Mouse (Mus musculus) stomach, embryonic 14.5 days (tissue): ENCODE data around the gene Igfbp2. TPM values are rescaled to one million over a fixed set of nuclear protein-coding genes. Genes with fewer than 3 reads are reported as not detected.

Experiments
- ATAC-seq: fragments of 200-750 bp; cut with Nextera tagmentation; 2 replicates; pipeline ENCODE4 v1.8.0; 2017; ENCODE audit warnings: low read depth, moderate TSS enrichment; ENCODE audit not compliant: insufficient number of reproducible peaks, insufficient read depth, low FRiP score
- H3K27ac ChIP-seq: fragments of 300-500 bp; sonication (generic); 2 replicates; pipeline ENCODE4 v1.5.1; 2014; ENCODE audit warnings: mild to moderate bottlenecking, low read length, moderate library complexity, mixed read lengths
- H3K27me3 ChIP-seq: fragments of 300-500 bp; sonication (generic); 2 replicates; pipeline ENCODE4 v1.6.1; 2014; ENCODE audit warnings: low read length, control low read depth, mixed read lengths; ENCODE audit not compliant: control insufficient read depth, insufficient read depth
- H3K36me3 ChIP-seq: fragments of 300-500 bp; sonication (generic); 2 replicates; pipeline ENCODE4 v1.6.1; 2014; ENCODE audit warnings: mild to moderate bottlenecking, control low read depth, low read length, moderate library complexity, mixed read lengths; ENCODE audit not compliant: control insufficient read depth, insufficient read depth
- H3K4me1 ChIP-seq: fragments of 300-500 bp; sonication (generic); 2 replicates; pipeline ENCODE4 v1.6.1; 2014; ENCODE audit warnings: low read length, control low read depth, mixed read lengths; ENCODE audit not compliant: control insufficient read depth, insufficient read depth
- H3K4me2 ChIP-seq: fragments of 300-500 bp; sonication (generic); replicated peaks from 2 replicates; pipeline ENCODE4 v1.6.1; 2014; ENCODE audit warnings: low read depth, low read length, control low read depth
- H3K4me3 ChIP-seq: fragments of 300-500 bp; sonication (generic); 2 replicates; pipeline ENCODE4 v1.5.1; 2014; ENCODE audit warnings: low read depth, low read length, control low read depth
- H3K9ac ChIP-seq: fragments of 300-500 bp; sonication (generic); replicated peaks from 2 replicates; pipeline ENCODE4 v1.6.1; 2014; ENCODE audit warnings: low read depth, mild to moderate bottlenecking, control low read depth, low read length, moderate library complexity, mixed read lengths
- H3K9me3 ChIP-seq: fragments of 300-500 bp; sonication (generic); 2 replicates; pipeline ENCODE4 v1.6.1; 2016; ENCODE audit warnings: low read depth, low read length, control low read depth; ENCODE audit not compliant: control insufficient read depth
- WGBS: fragments of 180-500 bp; shearing (Covaris S2); extraction: QIAGEN DNeasy Blood & Tissue Kit; methylation state at CpG from one replicate; pipeline ENCODE4 v1.1.7; 2014; 5-methylcytosine and 5-hydroxymethylcytosine counted together
- polyA plus RNA-seq: library from polyadenylated mRNA; unstranded; fragments of >200 nt; fragmentation: Nextera tagmentation; extraction: Ambion mirVana; gene quantifications from 2 replicates; pipeline ENCODE4 v1.2.1, GENCODE M21; 2014

The Igfbp2 gene
- polyA plus RNA-seq, 1 experiment from 2014 or later: 631 TPM

GRCm38 (mm10) chr1:72793230-72793629 is 31.1 kb upstream of the Igfbp2 start:
- no peak overlapping the region for H3K4me3 ChIP-seq

GRCm38 (mm10) chr1:72796128-72796527 is 28.2 kb upstream of the Igfbp2 start:
- Histone ChIP-seq H3K9ac (no peak overlapping the region), H3K4me1 (no peaks in the 10 kb centered on the region), H3K9me3 (no peaks in the 10 kb centered on the region), H3K4me2 (no peak overlapping the region), H3K27ac (no peak overlapping the region), H3K36me3 (no peaks in the 10 kb centered on the region), H3K4me3 (no peak overlapping the region), H3K27me3 (no peaks in the 10 kb centered on the region)
- WGBS: 76% methylated on average over 2 of the region's 2 CpGs
- no peak for ATAC-seq

More at GRCm38 (mm10) chr1:72793230-72793629, 31.1 kb upstream of the Igfbp2 start:
- Histone ChIP-seq H3K9ac (no peak overlapping the region), H3K27me3 (no peaks in the 10 kb centered on the region), H3K4me2 (no peak overlapping the region), H3K4me1 (no peaks in the 10 kb centered on the region), H3K27ac (no peak overlapping the region), H3K9me3 (no peaks in the 10 kb centered on the region), H3K36me3 (no peaks in the 10 kb centered on the region)
- no peak for ATAC-seq

- H3K4me1 ChIP-seq: no peaks in the 10 kb centered on the region
- no peak overlapping the region for H3K9ac ChIP-seq
- ATAC-seq: no peak
- no peak overlapping the region for H3K4me3 ChIP-seq
- no peaks in the 10 kb centered on the region for H3K36me3 ChIP-seq
- no peak overlapping the region for H3K4me2 ChIP-seq
- no peaks in the 10 kb centered on the region for H3K9me3 ChIP-seq
- H3K27me3 ChIP-seq: no peaks in the 10 kb centered on the region
- WGBS: 73% methylated on average over 4 of the region's 4 CpGs
- H3K27ac ChIP-seq: no peak overlapping the region
These were observed 27.1 kb upstream of the Igfbp2 start for GRCm38 (mm10) chr1:72797102-72797665.

- ATAC-seq: no peak
- Histone ChIP-seq H3K27ac (no peak overlapping the region), H3K36me3 (no peaks in the 10 kb centered on the region), H3K9ac (no peak overlapping the region), H3K9me3 (no peaks in the 10 kb centered on the region), H3K4me2 (no peak overlapping the region), H3K4me1 (no peaks in the 10 kb centered on the region), H3K4me3 (no peak overlapping the region), H3K27me3 (no peaks in the 10 kb centered on the region)
- WGBS: 76% methylated on average over 2 of the region's 2 CpGs
These were observed 25.9 kb upstream of the Igfbp2 start for GRCm38 (mm10) chr1:72798441-72798840.

GRCm38 (mm10) chr1:72804031-72804430 is 20.3 kb upstream of the Igfbp2 start:
- WGBS: 77% methylated on average over 4 of the region's 4 CpGs
- Histone ChIP-seq H3K9me3 (no peaks in the 10 kb centered on the region), H3K27me3 (no peaks in the 10 kb centered on the region), H3K4me2 (no peak overlapping the region), H3K27ac (no peak overlapping the region; the same call in 1 of the 2 replicates), H3K4me1 (peaks cover 14% of the 10 kb centered on the region), H3K9ac (no peak overlapping the region), H3K36me3 (no peaks in the 10 kb centered on the region), H3K4me3 (no peak overlapping the region)
- no peak for ATAC-seq

- no peak overlapping the region for H3K4me3 ChIP-seq
- 24% methylated on average over 8 of the region's 8 CpGs for WGBS
- H3K9ac ChIP-seq: no peak overlapping the region
- ATAC-seq: no peak
- H3K4me1 ChIP-seq: peaks cover 14% of the 10 kb centered on the region
- no peaks in the 10 kb centered on the region for H3K36me3 ChIP-seq
- H3K4me2 ChIP-seq: no peak overlapping the region
- H3K9me3 ChIP-seq: no peaks in the 10 kb centered on the region
- H3K27ac ChIP-seq: no peak overlapping the region
- H3K27me3 ChIP-seq: no peaks in the 10 kb centered on the region
These were observed 19.3 kb upstream of the Igfbp2 start for GRCm38 (mm10) chr1:72805037-72805436.

GRCm38 (mm10) chr1:72805476-72806043 is 18.7 kb upstream of the Igfbp2 start:
- H3K9me3 ChIP-seq: no peaks in the 10 kb centered on the region
- H3K27ac ChIP-seq: peak overlapping the region; percentile 85
- peak; percentile 15; the same call in 1 of the 2 replicates for ATAC-seq
- peaks cover 14% of the 10 kb centered on the region for H3K4me1 ChIP-seq
- no peaks in the 10 kb centered on the region for H3K36me3 ChIP-seq
- H3K4me2 ChIP-seq: no peak overlapping the region
- WGBS: 25% methylated on average over 4 of the region's 4 CpGs
- H3K4me3 ChIP-seq: no peak overlapping the region
- no peak overlapping the region for H3K9ac ChIP-seq
- no peaks in the 10 kb centered on the region for H3K27me3 ChIP-seq

- Histone ChIP-seq H3K4me2 (no peak overlapping the region), H3K9me3 (no peaks in the 10 kb centered on the region), H3K4me1 (peaks cover 14% of the 10 kb centered on the region), H3K27ac (peak overlapping the region; percentile 85), H3K36me3 (no peaks in the 10 kb centered on the region), H3K9ac (no peak overlapping the region), H3K27me3 (no peaks in the 10 kb centered on the region), H3K4me3 (no peak overlapping the region)
- WGBS: 12% methylated on average over 11 of the region's 11 CpGs
- ATAC-seq: peak; percentile 90
These were observed 18.2 kb upstream of the Igfbp2 start for GRCm38 (mm10) chr1:72806044-72806584.
